Mouse (Mus musculus): ENCODE results near the gene Jaml. TPM values are rescaled to one million over a fixed set of nuclear protein-coding genes. Genes with fewer than 3 reads are reported as not detected.
"Not testable (repeated sequence)": the region's sequence is repeated elsewhere in the genome, so short reads cannot be mapped to it uniquely, and the experiment has no call there.

Jaml gene
- polyA plus RNA-seq (2015; fragmentation: Nextera tagmentation; extraction: Ambion mirVana): 0.40 and 0.56 TPM in 2 replicates

- WGBS (ENCODE audit: insufficient replicate concordance): 48% methylated on average over 5 of the region's 5 CpGs
- no peaks in the 10 kb centered on the region for H3K27me3 ChIP-seq
- H3K36me3 ChIP-seq (replicated peaks): no peaks in the 10 kb centered on the region
- no peak within 1 kb of the TSS for H3K27ac ChIP-seq (replicated peaks)
- no peak within 1 kb of the TSS for H3K4me2 ChIP-seq
- no peak within 1 kb of the TSS for H3K9ac ChIP-seq
- H3K9me3 ChIP-seq (replicated peaks): no peaks in the 10 kb centered on the region
- no peak within 1 kb of the TSS for H3K4me3 ChIP-seq (replicated peaks)
- ATAC-seq (ENCODE audit: insufficient read depth): no peak
- H3K4me1 ChIP-seq (replicated peaks): no peaks in the 10 kb centered on the region; the same call in 1 of the 2 replicates
Observed at GRCm38 (mm10) chr9:45079011-45079410, at the start of gene Jaml. Jaml (plus strand) TSS chr9:45079183.

DNA sequence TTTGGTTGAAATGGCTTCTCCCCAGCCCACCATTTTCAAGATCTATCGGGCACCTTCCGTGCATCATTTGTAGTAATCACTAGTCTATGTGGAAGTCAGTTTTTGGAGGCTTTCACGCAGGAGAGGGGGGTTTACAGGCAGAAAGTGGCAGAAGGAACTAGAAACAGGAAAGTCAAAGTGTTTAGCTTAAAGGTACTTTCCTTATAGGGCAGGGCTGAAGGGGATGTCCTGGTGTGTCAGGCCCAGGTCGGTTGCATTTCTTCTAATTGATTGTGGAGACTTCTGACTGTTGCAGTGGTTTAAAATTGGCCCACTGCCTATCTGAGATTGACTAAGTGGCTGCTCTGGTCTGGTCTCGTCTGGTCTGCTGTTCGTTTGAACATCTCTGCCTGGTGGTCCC is 48.6 kb upstream of the Jaml start:
- H3K4me2 ChIP-seq: no peak overlapping the region
- H3K27ac ChIP-seq (replicated peaks): no peak overlapping the region
- H3K27me3 ChIP-seq: peaks cover 37% of the 10 kb centered on the region
- ATAC-seq (ENCODE audit: insufficient read depth): no peak
- no peaks in the 10 kb centered on the region for H3K9me3 ChIP-seq (replicated peaks)
- 0 out of 2 replicates have a peak, but pooled peaks cover 7% of the 10 kb centered on the region for H3K4me1 ChIP-seq (replicated peaks)
- no peak overlapping the region for H3K4me3 ChIP-seq (replicated peaks)
- 38% methylated on average over 6 of the region's 6 CpGs for WGBS (ENCODE audit: insufficient replicate concordance)
- H3K9ac ChIP-seq: no peak overlapping the region
- no peaks in the 10 kb centered on the region for H3K36me3 ChIP-seq (replicated peaks)

- peaks cover 30% of the 10 kb centered on the region; the same call in 1 of the 2 replicates for H3K27me3 ChIP-seq
- H3K4me3 ChIP-seq (replicated peaks): no peak overlapping the region
- H3K27ac ChIP-seq (replicated peaks): no peak overlapping the region
- 0 out of 2 replicates have a peak, but pooled peaks cover 7% of the 10 kb centered on the region for H3K4me1 ChIP-seq (replicated peaks)
- no peak overlapping the region for H3K4me2 ChIP-seq
- no peak overlapping the region for H3K9ac ChIP-seq
- H3K36me3 ChIP-seq (replicated peaks): no peaks in the 10 kb centered on the region
- no peaks in the 10 kb centered on the region for H3K9me3 ChIP-seq (replicated peaks)
- no peak for ATAC-seq (ENCODE audit: insufficient read depth)
- 43% methylated on average over 2 of the region's 2 CpGs for WGBS (ENCODE audit: insufficient replicate concordance)
Observed at GRCm38 (mm10) chr9:45032261-45032660, 46.7 kb upstream of the Jaml start.

- Histone ChIP-seq H3K9ac (no peak overlapping the region), H3K27ac (replicated peaks) (no peak overlapping the region), H3K4me3 (replicated peaks) (no peak overlapping the region), H3K9me3 (replicated peaks) (no peaks in the 10 kb centered on the region), H3K4me1 (replicated peaks) (0 out of 2 replicates have a peak, but pooled peaks cover under 1% of the 10 kb centered on the region), H3K27me3 (peaks cover 29% of the 10 kb centered on the region), H3K4me2 (no peak overlapping the region), H3K36me3 (replicated peaks) (no peaks in the 10 kb centered on the region)
- no peak for ATAC-seq (ENCODE audit: insufficient read depth)
- 48% methylated on average over 3 of the region's 3 CpGs for WGBS (ENCODE audit: insufficient replicate concordance)
Observed at GRCm38 (mm10) chr9:45034526-45034925, 44.5 kb upstream of the Jaml start.

DNA sequence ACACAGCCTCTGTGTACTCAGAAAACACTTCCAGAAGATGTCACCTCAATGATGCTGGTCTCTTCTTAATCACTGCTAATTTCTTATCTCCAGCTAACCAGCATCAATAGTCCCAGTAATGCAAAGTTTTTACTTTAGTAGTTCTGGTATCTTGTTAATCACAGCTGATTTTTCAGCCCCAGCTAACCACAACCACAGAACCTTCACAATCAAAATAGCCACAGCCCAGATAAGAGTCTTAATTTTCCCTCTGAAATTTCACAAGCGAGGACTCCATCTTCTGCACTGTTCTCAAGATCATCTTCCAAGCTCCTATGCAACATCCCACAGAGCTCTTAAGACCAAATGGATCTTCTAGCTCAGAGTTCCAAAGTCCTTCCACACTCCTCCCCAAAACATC is 41.2 kb upstream of the Jaml start:
- not testable (repeated sequence) for H3K4me2 ChIP-seq; H3K27ac ChIP-seq (replicated peaks); ATAC-seq (ENCODE audit: insufficient read depth); H3K36me3 ChIP-seq (replicated peaks); H3K4me1 ChIP-seq (replicated peaks); H3K4me3 ChIP-seq (replicated peaks); H3K9me3 ChIP-seq (replicated peaks); H3K9ac ChIP-seq
- peaks cover 47% of the 10 kb centered on the region for H3K27me3 ChIP-seq
- 27% methylated on average over 1 of the region's 1 CpGs for WGBS (ENCODE audit: insufficient replicate concordance)

GRCm38 (mm10) chr9:45039499-45039898 is 39.5 kb upstream of the Jaml start, which contains the start of gene Mpzl2:
Mpzl2 (plus strand) TSS chr9:45039799.
- ATAC-seq (ENCODE audit: insufficient read depth): no peak
- Histone ChIP-seq H3K27me3 (peaks cover 64% of the 10 kb centered on the region), H3K9ac (no peak within 1 kb of the TSS), H3K4me3 (replicated peaks) (peak within 1 kb of the TSS; percentile 19), H3K27ac (replicated peaks) (peak within 1 kb of the TSS; percentile 81), H3K4me2 (peak within 1 kb of the TSS; percentile 50), H3K4me1 (replicated peaks) (0 out of 2 replicates have a peak, but pooled peaks cover 10% of the 10 kb centered on the region), H3K36me3 (replicated peaks) (no peaks in the 10 kb centered on the region), H3K9me3 (replicated peaks) (no peaks in the 10 kb centered on the region)
- 42% methylated on average over 5 of the region's 5 CpGs for WGBS (ENCODE audit: insufficient replicate concordance)

- no peaks in the 10 kb centered on the region for H3K9me3 ChIP-seq (replicated peaks)
- H3K36me3 ChIP-seq (replicated peaks): 0 out of 2 replicates have a peak, but pooled peaks cover 2% of the 10 kb centered on the region
- H3K9ac ChIP-seq: no peak overlapping the region
- WGBS (ENCODE audit: insufficient replicate concordance): 8% methylated on average over 14 of the region's 14 CpGs
- H3K27me3 ChIP-seq: peaks cover 65% of the 10 kb centered on the region
- no peak for ATAC-seq (ENCODE audit: insufficient read depth)
- H3K4me1 ChIP-seq (replicated peaks): 0 out of 2 replicates have a peak, but pooled peaks cover 10% of the 10 kb centered on the region
- H3K4me2 ChIP-seq: peak overlapping the region; percentile 50
- H3K27ac ChIP-seq (replicated peaks): peak overlapping the region; percentile 81
- peak overlapping the region; percentile 19 for H3K4me3 ChIP-seq (replicated peaks)
Observed at GRCm38 (mm10) chr9:45040066-45040845, 38.7 kb upstream of the Jaml start.

GRCm38 (mm10) chr9:45041131-45041838 is 37.7 kb upstream of the Jaml start:
- peaks cover 65% of the 10 kb centered on the region for H3K27me3 ChIP-seq
- 0 out of 2 replicates have a peak, but pooled peaks cover 2% of the 10 kb centered on the region for H3K36me3 ChIP-seq (replicated peaks)
- ATAC-seq (ENCODE audit: insufficient read depth): peak; percentile 13; the same call in 1 of the 2 replicates
- H3K9me3 ChIP-seq (replicated peaks): no peaks in the 10 kb centered on the region
- no peak overlapping the region for H3K9ac ChIP-seq
- peak overlapping the region; percentile 61 for H3K27ac ChIP-seq (replicated peaks)
- 18% methylated on average over 16 of the region's 17 CpGs for WGBS (ENCODE audit: insufficient replicate concordance)
- peak overlapping the region; percentile 19; the same call in 1 of the 2 replicates for H3K4me3 ChIP-seq (replicated peaks)
- H3K4me2 ChIP-seq: peak overlapping the region; percentile 50
- H3K4me1 ChIP-seq (replicated peaks): 0 out of 2 replicates have a peak, but pooled peaks cover 10% of the 10 kb centered on the region

- H3K9ac ChIP-seq: no peak overlapping the region
- no peaks in the 10 kb centered on the region for H3K9me3 ChIP-seq (replicated peaks)
- peak; percentile 87 for ATAC-seq (ENCODE audit: insufficient read depth)
- 0 out of 2 replicates have a peak, but pooled peaks cover 10% of the 10 kb centered on the region for H3K4me1 ChIP-seq (replicated peaks)
- peak overlapping the region; percentile 41 for H3K4me3 ChIP-seq (replicated peaks)
- WGBS (ENCODE audit: insufficient replicate concordance): 2% methylated on average over 20 of the region's 20 CpGs
- peaks cover 63% of the 10 kb centered on the region for H3K27me3 ChIP-seq
- H3K27ac ChIP-seq (replicated peaks): peak overlapping the region; percentile 74
- 0 out of 2 replicates have a peak, but pooled peaks cover 6% of the 10 kb centered on the region for H3K36me3 ChIP-seq (replicated peaks)
- H3K4me2 ChIP-seq: peak overlapping the region; percentile 39
Observed at GRCm38 (mm10) chr9:45042056-45042720, 36.8 kb upstream of the Jaml start.

DNA sequence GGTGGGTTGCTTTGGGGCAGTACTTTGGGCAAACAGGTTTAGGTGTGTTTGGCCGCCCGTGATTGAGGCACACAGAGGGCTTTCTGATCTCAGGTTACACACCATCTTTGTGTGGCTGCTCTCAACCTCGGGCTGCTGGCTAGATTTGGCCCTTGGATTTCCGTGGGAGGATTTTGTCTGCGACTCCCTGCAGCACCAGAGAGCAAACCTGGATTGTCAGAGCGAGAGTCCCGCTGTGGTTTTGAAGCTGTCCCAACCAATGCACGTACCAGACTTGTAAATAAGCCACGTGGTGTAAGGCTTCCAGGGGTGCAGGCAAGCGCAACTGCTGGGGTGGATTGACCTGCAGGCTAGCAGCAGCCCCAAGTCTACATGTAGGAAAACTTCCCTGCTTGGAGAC is 36.0 kb upstream of the Jaml start:
- WGBS (ENCODE audit: insufficient replicate concordance): 3% methylated on average over 10 of the region's 10 CpGs
- H3K36me3 ChIP-seq (replicated peaks): 0 out of 2 replicates have a peak, but pooled peaks cover 6% of the 10 kb centered on the region
- H3K9ac ChIP-seq: no peak overlapping the region
- H3K27ac ChIP-seq (replicated peaks): peak overlapping the region; percentile 74
- H3K27me3 ChIP-seq: peaks cover 63% of the 10 kb centered on the region
- H3K9me3 ChIP-seq (replicated peaks): no peaks in the 10 kb centered on the region
- peak overlapping the region; percentile 39 for H3K4me2 ChIP-seq
- peak overlapping the region; percentile 41 for H3K4me3 ChIP-seq (replicated peaks)
- no peak for ATAC-seq (ENCODE audit: insufficient read depth)
- 0 out of 2 replicates have a peak, but pooled peaks cover 10% of the 10 kb centered on the region for H3K4me1 ChIP-seq (replicated peaks)

Data from liver, embryonic 15.5 days (tissue).